Mouse (Mus musculus): ENCODE results near the gene Asb8.

Gene Asb8

DNA sequence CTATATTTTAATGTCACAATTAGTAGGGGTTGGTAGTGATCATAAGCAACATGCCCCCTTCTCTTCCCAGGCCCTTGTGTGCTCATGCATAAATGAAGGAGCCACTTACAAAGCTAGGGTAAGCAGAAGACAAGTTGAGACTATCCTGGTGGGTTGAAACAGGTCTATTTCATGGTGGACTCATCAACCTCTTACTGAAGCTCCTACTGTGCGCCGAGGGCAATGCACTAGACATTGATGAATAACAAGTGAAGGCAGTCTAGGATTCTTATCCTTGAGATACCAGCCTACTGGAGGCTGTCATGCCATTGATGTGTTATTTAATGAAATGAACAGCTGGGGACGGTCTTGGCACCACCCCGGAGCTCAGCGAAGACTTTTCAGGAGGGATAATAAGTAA is 10.2 kb downstream of the Asb8 start:
- no peak for DNase-seq (ENCODE audit: low spot score)

DNA sequence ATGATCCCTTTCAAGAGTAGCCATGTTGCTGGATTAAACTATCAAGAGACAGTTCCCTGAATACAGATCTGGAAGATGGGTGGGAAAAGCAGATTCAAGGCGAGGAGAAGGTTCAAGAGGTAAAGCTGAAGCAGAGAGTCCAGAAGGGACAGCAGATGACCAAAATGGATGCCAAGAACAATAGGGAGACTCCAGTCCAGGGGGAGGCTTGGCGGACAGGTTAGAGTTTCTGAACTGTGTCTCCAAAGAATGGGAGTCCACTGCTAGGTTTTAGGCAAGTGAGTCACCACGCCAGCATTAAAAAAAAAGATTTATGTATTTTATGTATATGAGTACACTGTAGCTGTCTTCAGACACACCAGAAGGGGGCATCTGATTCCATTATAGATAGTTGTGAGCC is 10.8 kb downstream of the Asb8 start:
- DNase-seq (ENCODE audit: low spot score), result no peak

DNA sequence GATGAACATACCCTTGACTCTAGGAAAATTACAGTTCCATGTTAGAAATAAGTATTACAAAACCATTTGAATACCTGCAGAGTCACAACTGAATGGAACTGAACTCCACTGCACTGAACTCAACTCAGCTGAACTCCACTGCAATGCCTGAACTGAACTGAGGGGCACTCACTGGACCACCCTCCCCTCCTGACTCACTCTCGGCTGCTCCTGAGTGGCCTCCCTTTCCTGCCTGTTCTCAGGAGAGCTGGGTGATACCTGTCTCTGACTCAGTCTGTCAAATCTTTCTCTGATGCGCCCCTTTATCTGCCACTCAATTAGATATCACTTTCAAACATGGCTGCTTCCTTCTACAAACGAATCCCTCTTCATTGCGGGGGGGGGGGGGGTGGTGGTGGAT is 11.3 kb downstream of the Asb8 start:
- DNase-seq (ENCODE audit: low spot score), result no peak

DNA sequence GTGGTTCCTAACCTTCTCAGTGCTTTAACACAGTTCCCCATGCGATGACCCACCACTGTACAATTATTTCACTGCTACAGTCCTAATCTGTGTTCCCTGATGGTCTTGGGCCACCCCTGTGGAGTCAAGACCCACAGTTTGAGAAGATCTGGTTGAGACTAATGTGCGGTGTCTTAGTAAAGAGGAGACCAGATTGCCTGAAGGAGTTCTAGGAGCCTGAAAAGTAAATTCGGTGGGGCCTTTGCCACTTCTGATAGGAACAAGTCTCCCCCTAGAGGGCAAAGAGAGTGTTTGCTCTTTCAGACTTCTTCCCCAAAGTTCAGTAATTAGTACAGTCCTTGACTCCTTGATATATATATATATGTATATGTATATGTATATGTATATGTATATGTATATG is 11.8 kb downstream of the Asb8 start:
- DNase-seq (ENCODE audit: low spot score), result peak; percentile 89

DNA sequence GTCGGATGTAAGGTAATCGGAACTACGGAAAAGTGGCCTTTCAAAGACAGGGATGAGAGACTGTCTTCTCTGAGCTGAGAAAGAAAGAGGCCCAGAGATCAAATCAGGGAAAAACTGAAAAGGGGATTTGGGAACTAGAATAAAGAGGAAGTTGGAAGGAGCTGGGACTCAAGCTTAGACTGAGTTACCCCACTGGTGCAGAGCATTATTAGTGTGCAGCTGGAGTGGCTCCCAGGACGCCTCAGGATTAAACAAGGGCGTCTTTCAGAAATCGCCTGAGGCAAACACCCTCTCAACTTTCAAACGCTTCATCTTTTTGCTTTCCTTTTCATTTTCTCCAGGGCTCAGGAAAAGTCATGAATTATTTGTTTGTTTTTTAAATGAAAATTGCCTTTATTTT is 12.5 kb downstream of the Asb8 start:
- DNase-seq (ENCODE audit: low spot score), result no peak

DNA sequence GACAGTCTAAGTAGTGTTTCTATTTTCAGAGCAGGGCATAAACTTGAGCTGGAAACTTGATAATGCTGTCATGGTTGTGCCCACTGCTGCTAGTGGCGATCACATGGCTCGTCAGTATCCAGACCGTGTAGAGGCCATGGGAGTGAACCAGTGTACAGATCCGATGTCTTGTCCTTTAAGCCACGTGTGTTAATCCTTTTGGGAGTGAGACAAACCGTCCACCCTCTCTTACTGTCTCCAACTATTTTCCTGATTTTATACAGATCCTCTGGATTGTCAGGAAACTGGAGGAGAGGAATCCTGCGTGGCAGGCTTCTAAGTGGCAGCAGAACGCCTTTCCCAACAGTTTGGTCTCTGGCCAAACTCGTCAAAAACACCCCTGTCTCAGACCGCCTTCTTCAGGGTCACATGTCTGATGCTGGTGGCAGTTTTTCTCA is 16.2 kb downstream of the Asb8 start:
- no peak for DNase-seq (ENCODE audit: low spot score)

DNA sequence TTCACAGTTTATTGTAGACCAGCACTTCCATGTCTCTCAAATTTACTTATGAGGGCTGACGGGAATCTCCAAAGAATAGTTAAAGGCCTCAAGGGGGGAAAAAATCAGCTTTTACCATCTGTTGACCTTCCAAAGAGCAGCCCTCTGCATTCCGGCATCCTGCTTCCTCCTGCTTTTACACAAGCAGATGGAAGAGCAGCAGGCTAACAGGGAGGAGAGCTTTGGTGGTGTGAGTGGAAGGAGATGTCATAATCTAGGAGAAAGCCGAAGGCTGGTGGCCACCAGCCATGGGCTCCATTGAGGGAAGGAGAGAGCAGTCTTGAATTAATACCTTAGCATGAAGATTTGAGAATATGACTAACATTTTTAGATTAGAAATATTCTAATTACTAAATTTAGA is 17.1 kb downstream of the Asb8 start:
- no peak for DNase-seq (ENCODE audit: low spot score)

DNA sequence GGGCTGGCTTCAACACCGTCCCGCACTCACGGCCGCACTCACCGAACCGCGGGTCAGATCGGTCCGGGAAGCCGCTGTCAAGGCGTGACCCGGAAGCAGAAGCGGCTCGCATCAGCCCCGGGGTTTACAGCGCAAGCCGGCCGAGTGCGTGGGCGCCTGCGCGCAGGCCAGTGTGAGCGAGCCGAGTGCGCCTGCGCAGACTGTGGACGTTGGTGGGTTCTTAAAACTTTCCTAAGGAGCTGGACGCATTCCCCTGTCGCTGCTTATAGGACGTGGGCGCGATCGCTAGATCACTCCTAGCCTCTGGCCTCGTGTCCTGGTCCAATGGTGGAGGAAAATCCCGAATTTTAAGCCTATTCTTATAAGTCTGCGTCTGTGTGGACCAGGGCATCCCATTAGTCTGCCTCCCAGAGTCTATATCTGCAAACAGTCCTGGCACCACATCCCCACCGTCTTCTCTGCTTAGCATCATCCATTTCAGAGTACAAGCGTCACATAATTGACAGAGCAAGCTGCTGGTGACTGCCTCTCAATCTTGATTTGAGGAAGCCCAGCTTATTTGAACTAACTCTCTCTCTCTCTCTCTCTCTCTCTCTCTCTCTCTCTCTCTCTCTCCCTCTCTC is 19.8 kb downstream of the Asb8 start:
- DNase-seq (ENCODE audit: low spot score), result peak; percentile 97

DNA sequence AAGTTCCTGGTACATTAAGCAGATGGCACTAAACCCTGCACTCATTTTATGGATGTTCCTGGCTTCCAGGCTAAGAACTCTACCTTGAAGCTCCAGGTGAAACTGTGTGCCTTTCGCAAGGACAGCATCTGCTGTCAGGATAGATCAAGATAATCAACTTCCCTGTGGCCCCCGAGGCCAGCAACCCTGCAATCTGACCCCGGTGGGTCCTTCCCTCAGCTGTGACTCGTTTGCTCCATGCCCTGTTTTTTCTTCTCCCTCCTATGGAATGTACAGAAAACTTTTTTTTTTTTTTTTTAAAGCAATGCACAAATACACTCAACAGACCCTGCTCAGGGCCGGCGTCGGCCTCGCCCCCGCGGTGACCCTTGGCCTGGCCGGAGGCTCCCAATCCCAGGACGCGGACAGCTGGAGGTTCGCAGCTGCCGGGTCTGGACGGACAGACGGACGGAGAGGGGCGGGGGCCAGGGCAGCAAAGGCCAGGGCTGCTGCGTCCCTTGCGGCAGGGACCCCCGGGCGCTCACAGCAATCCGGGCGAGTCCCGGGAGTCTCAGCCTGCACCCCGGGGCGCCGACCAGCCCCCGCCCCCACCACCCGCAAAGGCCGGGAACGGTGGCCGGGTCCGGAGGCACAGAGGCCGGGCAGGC is 20.4 kb downstream of the Asb8 start:
- peak; percentile 32 for DNase-seq (ENCODE audit: low spot score)

DNA sequence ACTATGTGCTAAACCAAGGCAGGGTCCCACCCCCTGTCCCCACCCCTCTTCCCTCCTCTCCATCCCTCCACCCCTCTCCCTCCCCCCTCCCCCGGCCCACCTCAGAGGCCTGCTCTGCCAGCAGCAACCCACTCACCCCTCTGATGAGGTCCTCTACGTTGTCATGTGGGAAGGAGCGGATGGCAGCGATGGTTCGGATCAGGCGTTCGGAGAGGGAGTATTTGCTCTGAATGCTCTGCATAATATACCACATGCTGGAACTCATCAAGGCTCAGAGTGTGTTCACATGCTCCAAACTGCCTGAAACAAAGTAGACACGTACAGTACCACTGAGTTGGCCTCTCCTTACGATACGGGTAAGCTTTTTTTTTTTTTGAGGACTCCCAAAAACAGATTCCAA is 22.9 kb downstream of the Asb8 start:
- DNase-seq (ENCODE audit: low spot score), result no peak

DNA sequence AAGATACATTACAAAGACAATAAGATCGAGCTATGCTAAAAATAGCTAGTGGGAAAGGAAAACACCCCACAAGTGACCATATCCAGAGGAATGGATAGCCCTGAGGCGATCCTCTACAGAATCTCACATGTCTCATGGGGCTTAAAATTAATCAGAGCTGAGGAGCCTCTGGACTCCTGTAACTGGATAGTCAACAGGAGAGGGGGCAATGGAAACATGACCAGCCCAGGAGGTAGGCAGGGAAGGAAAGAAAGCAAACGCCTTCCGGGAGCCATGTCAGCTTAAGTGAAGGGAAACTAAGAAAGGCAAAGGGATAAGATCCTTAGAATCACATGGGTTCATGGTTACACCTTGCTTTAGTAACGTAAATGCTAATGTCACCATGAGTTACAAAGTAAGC is 24.6 kb downstream of the Asb8 start:
- DNase-seq (ENCODE audit: low spot score), result no peak

DNA sequence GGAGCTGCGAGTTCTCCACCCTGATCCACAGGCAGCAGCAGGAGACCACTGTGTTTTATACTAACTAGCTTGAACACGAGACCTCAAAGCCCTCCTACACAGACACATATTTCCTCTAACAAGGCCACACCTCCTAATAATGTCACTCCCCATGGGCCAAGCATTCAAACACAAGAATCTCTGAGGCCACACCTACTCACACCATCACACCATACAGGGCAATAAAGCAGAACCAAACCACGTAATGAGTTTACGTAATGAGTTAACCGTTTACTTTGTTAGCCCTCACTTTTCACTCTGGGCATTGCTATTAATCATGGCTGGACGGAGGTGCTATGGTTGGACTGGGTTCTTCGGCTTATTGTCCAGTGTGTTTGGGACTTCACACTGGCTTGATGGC is 25.7 kb downstream of the Asb8 start:
- no peak for DNase-seq (ENCODE audit: low spot score)

DNA sequence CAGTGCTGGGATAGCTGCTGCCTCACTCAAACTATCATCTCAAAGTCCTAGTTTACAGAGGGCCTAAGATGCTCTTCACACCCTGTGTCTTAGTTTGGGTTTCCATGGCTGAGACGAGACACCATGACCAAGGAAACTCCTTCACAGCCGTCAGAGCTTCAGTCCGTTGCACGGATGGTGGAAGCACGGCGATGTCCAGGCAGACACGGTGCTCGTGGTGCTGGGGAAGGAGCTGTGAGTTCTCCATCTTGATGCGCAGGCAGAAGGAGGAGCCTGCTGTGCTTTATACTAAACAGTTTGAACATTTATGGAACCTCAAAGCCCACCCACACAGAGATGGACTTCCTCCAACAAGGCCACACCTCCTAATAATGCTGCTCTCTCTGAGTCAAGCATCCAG is 28.6 kb downstream of the Asb8 start:
- no peak for DNase-seq (ENCODE audit: low spot score)

DNA sequence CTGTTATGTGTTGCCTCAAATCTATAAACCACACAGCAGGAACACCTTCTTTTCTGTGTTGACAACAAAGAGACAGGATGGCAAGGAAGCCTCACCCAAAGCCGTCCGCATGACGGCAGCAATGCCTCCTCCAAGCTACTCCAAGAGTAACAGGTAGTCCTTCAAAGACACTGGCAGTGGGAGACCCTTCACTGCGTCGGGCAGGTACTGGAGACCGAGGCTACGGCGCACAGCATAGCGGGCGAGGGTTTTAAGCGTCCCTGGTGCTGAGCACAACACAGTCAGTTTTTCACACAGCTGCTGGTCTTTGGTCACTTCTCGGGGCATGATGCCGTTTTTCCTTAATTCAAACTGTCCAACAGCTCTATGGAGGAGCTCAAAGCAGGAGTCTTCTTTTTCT is 29.8 kb downstream of the Asb8 start:
- no peak for DNase-seq (ENCODE audit: low spot score)

DNA sequence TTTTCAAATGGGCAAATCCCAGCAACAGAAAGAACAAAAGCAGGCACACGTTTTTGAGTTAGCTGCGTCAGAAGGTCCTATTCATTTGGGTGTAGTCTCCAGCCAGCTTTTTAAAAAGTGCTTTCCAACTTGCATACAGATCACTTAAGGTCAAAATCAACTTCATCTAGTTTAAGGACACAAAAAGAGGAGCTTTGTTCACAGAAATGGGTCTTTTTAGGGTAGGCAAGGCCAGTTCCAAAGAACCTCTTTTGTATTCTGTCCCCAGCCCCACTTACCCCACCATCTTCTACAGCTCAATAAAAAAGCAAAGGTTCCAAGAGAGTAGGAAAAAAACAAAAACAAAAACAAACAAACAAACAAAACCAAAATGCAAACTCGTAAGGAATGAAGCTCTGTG is 30.8 kb downstream of the Asb8 start:
- DNase-seq (ENCODE audit: low spot score), result no peak

DNA sequence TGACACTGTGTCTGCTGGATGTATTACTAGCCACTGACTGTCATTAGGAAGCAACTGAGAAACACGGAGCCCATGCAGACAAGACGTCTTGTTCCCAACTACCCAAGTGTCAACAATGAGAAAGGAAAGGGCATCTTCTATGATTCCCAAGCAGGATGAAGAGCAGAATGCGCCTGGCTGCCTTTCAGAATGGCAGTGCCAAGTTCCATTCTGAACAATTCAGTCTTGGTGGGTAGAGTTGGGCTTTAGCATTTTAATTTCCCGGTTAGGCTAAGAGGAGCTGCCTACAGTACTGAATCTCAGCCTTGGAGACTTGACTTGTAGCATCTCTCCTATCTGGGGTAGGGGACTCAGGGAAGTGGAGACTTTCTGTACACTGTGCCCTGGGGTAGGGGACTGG is 31.4 kb downstream of the Asb8 start:
- DNase-seq (ENCODE audit: low spot score), result no peak

DNA sequence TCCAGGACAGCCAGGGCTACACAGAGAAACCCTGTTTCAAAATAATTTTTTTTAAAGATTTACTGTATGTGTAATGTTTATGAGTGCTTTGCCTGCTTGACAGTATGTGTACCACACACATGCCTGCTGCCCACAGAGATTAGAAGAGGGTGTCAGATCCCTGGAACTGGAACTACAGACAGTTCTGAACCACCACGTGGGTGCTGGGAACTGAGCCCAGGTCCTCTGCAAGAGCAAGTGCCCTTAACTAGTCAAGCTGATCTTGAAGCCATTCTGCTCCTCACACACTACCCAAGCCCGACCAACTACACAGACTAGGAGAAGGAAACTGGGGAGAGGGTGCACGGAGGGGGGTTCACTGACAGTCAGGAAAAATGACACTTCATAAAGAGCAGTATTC is 32.0 kb downstream of the Asb8 start:
- DNase-seq (ENCODE audit: low spot score), result no peak

DNA sequence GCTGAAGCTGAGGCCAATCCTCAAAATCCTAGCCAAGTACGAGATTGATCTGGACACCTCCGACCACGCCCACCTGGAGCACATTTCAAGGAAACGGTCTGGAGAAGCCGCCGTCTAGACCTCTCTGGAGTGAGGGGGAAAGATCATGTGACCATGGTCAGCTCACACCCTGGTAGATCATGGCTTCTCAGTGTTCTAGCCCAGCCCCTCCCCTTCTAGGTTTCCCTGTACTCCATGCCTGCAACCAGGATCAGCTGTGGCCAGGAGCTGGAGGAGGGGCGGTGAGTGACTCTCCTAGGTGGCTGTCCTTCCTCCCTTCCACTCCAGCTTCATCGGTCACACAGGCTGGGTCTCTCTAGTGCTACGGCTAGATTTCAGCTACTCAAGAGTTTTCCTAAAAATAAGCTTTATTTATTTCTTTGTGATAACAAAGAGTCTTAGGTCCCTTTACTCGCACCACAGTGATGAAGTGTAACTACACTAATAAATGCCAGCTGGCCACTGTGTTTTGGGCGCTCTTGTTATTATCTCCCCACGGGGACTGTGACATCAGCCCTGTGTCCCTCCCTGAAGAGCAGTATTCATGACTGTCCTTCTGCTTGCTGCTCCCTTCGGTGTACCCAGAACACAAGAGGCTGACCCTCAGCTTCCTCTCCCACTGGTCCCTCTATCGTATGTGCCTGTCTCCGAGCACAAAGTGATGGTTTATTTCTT is 33.3 kb downstream of the Asb8 start:
- no peak for DNase-seq (ENCODE audit: low spot score)

DNA sequence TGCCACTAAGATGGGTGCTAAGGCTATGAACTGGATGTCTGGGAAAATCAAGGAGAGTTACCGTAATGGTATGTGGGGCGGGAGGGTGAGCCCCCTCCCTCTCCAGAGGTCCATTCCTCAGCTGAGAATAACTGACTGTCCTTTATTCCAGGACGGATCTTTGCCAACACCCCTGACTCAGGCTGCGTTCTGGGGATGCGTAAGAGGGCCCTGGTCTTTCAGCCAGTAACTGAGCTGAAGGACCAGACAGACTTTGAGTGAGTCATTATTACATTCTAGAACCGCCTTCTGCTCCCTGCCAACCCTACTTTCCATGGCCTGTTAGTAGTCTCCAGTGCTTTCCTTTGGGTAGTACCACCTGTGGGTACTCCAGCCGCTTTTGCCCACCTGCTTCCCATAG is 34.0 kb downstream of the Asb8 start:
- no peak for DNase-seq (ENCODE audit: low spot score)

DNA sequence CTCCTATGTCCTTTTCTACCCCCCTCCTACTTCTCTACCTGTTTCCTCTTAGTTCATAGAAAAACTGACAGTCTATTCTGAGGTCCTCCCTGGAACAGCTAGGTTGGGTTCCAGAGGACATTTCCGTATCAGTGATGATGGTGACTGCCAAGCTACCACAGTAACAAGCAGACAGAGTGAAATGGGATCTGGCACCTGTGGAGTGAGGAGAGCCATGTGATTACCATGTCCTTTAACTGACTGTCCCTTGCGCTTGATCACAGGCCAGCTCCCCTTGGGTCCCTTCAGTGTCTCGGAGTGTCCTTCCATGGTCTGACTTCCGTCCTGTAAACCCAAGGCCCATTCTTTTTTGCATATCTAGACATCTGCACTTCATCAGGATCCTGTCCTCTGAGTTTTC is 34.4 kb downstream of the Asb8 start:
- DNase-seq (ENCODE audit: low spot score), result no peak

DNA sequence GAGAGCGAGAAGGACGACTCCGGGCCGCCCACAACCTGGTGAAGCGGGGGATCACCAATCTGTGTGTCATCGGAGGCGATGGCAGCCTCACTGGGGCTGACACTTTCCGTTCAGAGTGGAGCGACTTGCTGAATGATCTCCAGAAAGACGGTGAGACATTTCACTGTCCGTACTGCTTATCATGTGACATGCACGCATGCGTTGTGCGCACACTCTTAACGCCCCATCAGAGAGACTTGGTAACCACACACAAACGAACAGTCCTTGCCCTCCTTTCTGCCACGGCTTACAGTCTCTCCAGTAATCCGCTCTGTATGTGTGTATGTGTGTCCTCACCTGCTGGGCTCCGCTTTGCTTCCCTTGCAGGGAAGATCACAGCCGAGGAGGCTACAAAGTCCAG is 44.6 kb downstream of the Asb8 start:
- DNase-seq (ENCODE audit: low spot score), result no peak

DNA sequence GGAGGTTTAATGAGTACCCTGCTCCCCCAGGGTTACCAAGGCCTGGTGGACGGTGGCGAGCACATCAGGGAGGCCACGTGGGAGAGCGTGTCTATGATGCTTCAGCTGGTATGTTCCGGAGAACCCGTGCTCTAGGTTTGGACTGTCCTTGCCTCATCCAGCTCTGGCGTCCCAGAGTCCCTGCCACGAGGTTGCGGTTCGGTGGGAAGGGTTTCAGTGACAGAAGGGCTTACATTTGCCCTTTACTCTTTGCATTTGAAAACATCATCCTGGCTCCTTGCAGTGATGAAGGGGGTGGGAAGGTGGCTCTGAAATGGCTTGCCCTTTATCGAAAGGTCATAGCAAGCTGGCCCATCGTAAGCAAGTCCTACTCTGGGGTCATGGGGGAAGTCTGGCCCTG is 46.1 kb downstream of the Asb8 start:
- DNase-seq (ENCODE audit: low spot score), result no peak

DNA sequence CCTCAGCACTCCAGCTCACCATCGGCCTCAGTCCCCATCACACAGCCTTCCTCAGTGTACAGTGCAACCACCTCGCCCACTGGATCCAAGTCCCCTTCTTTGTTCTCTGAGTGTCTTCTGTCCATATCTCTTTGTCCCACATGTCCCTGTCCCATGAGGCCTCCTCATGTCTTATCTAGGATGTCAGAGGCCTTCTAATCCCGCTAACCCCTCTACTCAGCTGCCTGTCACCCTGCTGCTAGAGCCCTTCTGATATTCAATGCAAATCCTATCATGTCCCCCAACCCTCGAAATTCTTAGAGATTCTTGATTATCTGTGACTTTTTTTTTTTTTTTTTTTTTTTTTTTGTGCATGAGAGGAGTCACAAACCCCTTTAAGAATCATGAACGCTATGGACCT is 49.1 kb downstream of the Asb8 start:
- DNase-seq (ENCODE audit: low spot score), result no peak

DNA sequence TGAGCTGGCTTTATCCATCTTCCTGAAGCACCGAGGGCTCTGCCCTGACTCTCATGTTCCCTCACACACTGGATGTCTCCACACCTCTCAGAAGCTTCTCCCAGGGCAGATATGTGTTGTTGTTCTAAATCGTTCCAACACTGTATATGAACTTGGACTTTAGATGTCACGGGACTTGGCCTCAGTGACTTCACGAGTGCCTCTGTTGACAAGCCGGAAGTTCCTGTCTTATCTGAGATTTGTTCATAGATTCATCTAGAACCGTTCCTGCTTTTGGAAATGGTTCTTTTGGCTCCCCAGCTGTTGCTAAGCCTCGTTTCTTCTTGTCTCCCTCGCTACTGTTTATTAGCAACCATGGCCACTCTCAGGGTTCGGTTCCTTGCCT is 49.7 kb downstream of the Asb8 start:
- no peak for DNase-seq (ENCODE audit: low spot score)
